Mouse (Mus musculus): Measurements from ENCODE around the gene Ppdpf. TPM values are rescaled to one million over a fixed set of nuclear protein-coding genes. Genes with fewer than 3 reads are reported as not detected.
A peak's percentile ranks its signal among the peaks of the same experiment; 100 is the strongest.

The Ppdpf gene
- polyA plus RNA-seq, 1 experiment from 2014 or later: 287 TPM

- peaks cover 6% of the 10 kb centered on the region for H3K36me3 ChIP-seq (ENCODE audit: control insufficient read depth, insufficient read depth, low read length)
- H3K27me3 ChIP-seq (replicated peaks; ENCODE audit: control insufficient read depth, insufficient read depth, low read length): no peaks in the 10 kb centered on the region
- H3K4me2 ChIP-seq (ENCODE audit: low read depth, low read length): no peak overlapping the region
- WGBS: 90% methylated on average over 3 of the region's 3 CpGs
- peak; percentile 39 for ATAC-seq
- H3K9me3 ChIP-seq (ENCODE audit: control insufficient read depth, low read length): no peaks in the 10 kb centered on the region
- no peaks in the 10 kb centered on the region for H3K4me1 ChIP-seq (ENCODE audit: control insufficient read depth, insufficient read depth, low read length)
- H3K4me3 ChIP-seq (ENCODE audit: low read length): no peak overlapping the region
- no peak overlapping the region for H3K9ac ChIP-seq (ENCODE audit: low read depth, low read length)
- H3K27ac ChIP-seq (ENCODE audit: low read length): no peak overlapping the region
Measured at GRCm38 (mm10) chr2:181227122-181227521, 40.1 kb downstream of the Ppdpf start.

GRCm38 (mm10) chr2:181228335-181228734 is 41.3 kb downstream of the Ppdpf start:
- WGBS: 77% methylated on average over 1 of the region's 1 CpGs
- Histone ChIP-seq H3K9ac (ENCODE audit: low read depth, low read length) (no peak overlapping the region), H3K4me2 (ENCODE audit: low read depth, low read length) (no peak overlapping the region), H3K9me3 (ENCODE audit: control insufficient read depth, low read length) (no peaks in the 10 kb centered on the region), H3K27ac (ENCODE audit: low read length) (no peak overlapping the region), H3K4me1 (ENCODE audit: control insufficient read depth, insufficient read depth, low read length) (no peaks in the 10 kb centered on the region), H3K4me3 (ENCODE audit: low read length) (no peak overlapping the region), H3K27me3 (replicated peaks; ENCODE audit: control insufficient read depth, insufficient read depth, low read length) (no peaks in the 10 kb centered on the region), H3K36me3 (ENCODE audit: control insufficient read depth, insufficient read depth, low read length) (peaks cover 9% of the 10 kb centered on the region)
- ATAC-seq: no peak

- Histone ChIP-seq H3K27ac (ENCODE audit: low read length) (no peak overlapping the region), H3K9me3 (ENCODE audit: control insufficient read depth, low read length) (no peaks in the 10 kb centered on the region), H3K4me2 (ENCODE audit: low read depth, low read length) (no peak overlapping the region), H3K4me1 (ENCODE audit: control insufficient read depth, insufficient read depth, low read length) (no peaks in the 10 kb centered on the region), H3K27me3 (replicated peaks; ENCODE audit: control insufficient read depth, insufficient read depth, low read length) (no peaks in the 10 kb centered on the region), H3K9ac (ENCODE audit: low read depth, low read length) (no peak overlapping the region), H3K36me3 (ENCODE audit: control insufficient read depth, insufficient read depth, low read length) (peaks cover 13% of the 10 kb centered on the region), H3K4me3 (ENCODE audit: low read length) (no peak overlapping the region)
- ATAC-seq: no peak
- 71% methylated on average over 18 of the region's 20 CpGs for WGBS
Measured at GRCm38 (mm10) chr2:181231171-181231570, 44.1 kb downstream of the Ppdpf start.

GRCm38 (mm10) chr2:181233443-181233842 is 46.4 kb downstream of the Ppdpf start:
- no peaks in the 10 kb centered on the region for H3K4me1 ChIP-seq (ENCODE audit: control insufficient read depth, insufficient read depth, low read length)
- WGBS: 95% methylated on average over 15 of the region's 15 CpGs

GRCm38 (mm10) chr2:181234680-181235079 is 47.6 kb downstream of the Ppdpf start:
- no peak for ATAC-seq
- Histone ChIP-seq H3K27me3 (replicated peaks; ENCODE audit: control insufficient read depth, insufficient read depth, low read length) (no peaks in the 10 kb centered on the region), H3K4me1 (ENCODE audit: control insufficient read depth, insufficient read depth, low read length) (no peaks in the 10 kb centered on the region), H3K9ac (ENCODE audit: low read depth, low read length) (no peak overlapping the region), H3K4me2 (ENCODE audit: low read depth, low read length) (no peak overlapping the region), H3K4me3 (ENCODE audit: low read length) (no peak overlapping the region), H3K27ac (ENCODE audit: low read length) (no peak overlapping the region), H3K9me3 (ENCODE audit: control insufficient read depth, low read length) (no peaks in the 10 kb centered on the region), H3K36me3 (ENCODE audit: control insufficient read depth, insufficient read depth, low read length) (peaks cover 10% of the 10 kb centered on the region)
- WGBS: 92% methylated on average over 11 of the region's 11 CpGs

More at GRCm38 (mm10) chr2:181233443-181233842, 46.4 kb downstream of the Ppdpf start:
- no peak overlapping the region for H3K4me3 ChIP-seq (ENCODE audit: low read length)
- no peaks in the 10 kb centered on the region for H3K27me3 ChIP-seq (replicated peaks; ENCODE audit: control insufficient read depth, insufficient read depth, low read length)
- ATAC-seq: no peak
- H3K9me3 ChIP-seq (ENCODE audit: control insufficient read depth, low read length): no peaks in the 10 kb centered on the region
- H3K27ac ChIP-seq (ENCODE audit: low read length): no peak overlapping the region
- H3K9ac ChIP-seq (ENCODE audit: low read depth, low read length): no peak overlapping the region
- no peak overlapping the region for H3K4me2 ChIP-seq (ENCODE audit: low read depth, low read length)
- H3K36me3 ChIP-seq (ENCODE audit: control insufficient read depth, insufficient read depth, low read length): peaks cover 11% of the 10 kb centered on the region

- H3K9me3 ChIP-seq (ENCODE audit: control insufficient read depth, low read length): no peaks in the 10 kb centered on the region
- no peak for ATAC-seq
- H3K4me2 ChIP-seq (ENCODE audit: low read depth, low read length): no peak overlapping the region
- H3K4me1 ChIP-seq (ENCODE audit: control insufficient read depth, insufficient read depth, low read length): 0 out of 2 replicates have a peak, but pooled peaks cover under 1% of the 10 kb centered on the region
- WGBS: 86% methylated on average over 23 of the region's 23 CpGs
- H3K9ac ChIP-seq (ENCODE audit: low read depth, low read length): no peak overlapping the region
- no peak overlapping the region for H3K27ac ChIP-seq (ENCODE audit: low read length)
- H3K36me3 ChIP-seq (ENCODE audit: control insufficient read depth, insufficient read depth, low read length): peaks cover 7% of the 10 kb centered on the region
- H3K4me3 ChIP-seq (ENCODE audit: low read length): no peak overlapping the region
- no peaks in the 10 kb centered on the region for H3K27me3 ChIP-seq (replicated peaks; ENCODE audit: control insufficient read depth, insufficient read depth, low read length)
Measured at GRCm38 (mm10) chr2:181235681-181236566, 48.9 kb downstream of the Ppdpf start.

GRCm38 (mm10) chr2:181237251-181238014 is 50.4 kb downstream of the Ppdpf start:
- Histone ChIP-seq H3K4me1 (ENCODE audit: control insufficient read depth, insufficient read depth, low read length) (peaks cover 6% of the 10 kb centered on the region; the same call in 1 of the 2 replicates), H3K27ac (ENCODE audit: low read length) (no peak overlapping the region), H3K9me3 (ENCODE audit: control insufficient read depth, low read length) (no peaks in the 10 kb centered on the region), H3K4me2 (ENCODE audit: low read depth, low read length) (no peak overlapping the region), H3K4me3 (ENCODE audit: low read length) (no peak overlapping the region), H3K9ac (ENCODE audit: low read depth, low read length) (no peak overlapping the region), H3K27me3 (replicated peaks; ENCODE audit: control insufficient read depth, insufficient read depth, low read length) (no peaks in the 10 kb centered on the region), H3K36me3 (ENCODE audit: control insufficient read depth, insufficient read depth, low read length) (peaks cover 7% of the 10 kb centered on the region)
- ATAC-seq: no peak
- 88% methylated on average over 17 of the region's 17 CpGs for WGBS

- ATAC-seq: no peak
- H3K4me2 ChIP-seq (ENCODE audit: low read depth, low read length): no peak overlapping the region
- peaks cover 4% of the 10 kb centered on the region for H3K36me3 ChIP-seq (ENCODE audit: control insufficient read depth, insufficient read depth, low read length)
Measured at GRCm38 (mm10) chr2:181238091-181238610, 51.1 kb downstream of the Ppdpf start.

More at GRCm38 (mm10) chr2:181238091-181238610, 51.1 kb downstream of the Ppdpf start:
- peaks cover 6% of the 10 kb centered on the region; the same call in 1 of the 2 replicates for H3K4me1 ChIP-seq (ENCODE audit: control insufficient read depth, insufficient read depth, low read length)
- no peaks in the 10 kb centered on the region for H3K9me3 ChIP-seq (ENCODE audit: control insufficient read depth, low read length)
- H3K27me3 ChIP-seq (replicated peaks; ENCODE audit: control insufficient read depth, insufficient read depth, low read length): no peaks in the 10 kb centered on the region
- no peak overlapping the region for H3K4me3 ChIP-seq (ENCODE audit: low read length)
- no peak overlapping the region for H3K27ac ChIP-seq (ENCODE audit: low read length)
- H3K9ac ChIP-seq (ENCODE audit: low read depth, low read length): no peak overlapping the region
- 84% methylated on average over 10 of the region's 10 CpGs for WGBS
